Mouse (Mus musculus): Measurements from ENCODE around the gene Abi1. TPM values are rescaled to one million over a fixed set of nuclear protein-coding genes. Genes with fewer than 3 reads are reported as not detected.
"Not testable (repeated sequence)": the region's sequence is repeated elsewhere in the genome, so short reads cannot be mapped to it uniquely, and the experiment has no call there.

Gene Abi1
- polyA plus RNA-seq, 1 experiment from 2014 or later = 20.9 TPM

- H3K4me1 ChIP-seq (ENCODE audit: control insufficient read depth, low read depth, low read length) = peaks cover 18% of the 10 kb centered on the region
- no peaks in the 10 kb centered on the region for H3K9me3 ChIP-seq (replicated peaks; ENCODE audit: control insufficient read depth, low read length)
- H3K27me3 ChIP-seq (ENCODE audit: control insufficient read depth, insufficient read depth, low read depth, low read length) = no peaks in the 10 kb centered on the region
- no peak overlapping the region for H3K27ac ChIP-seq (ENCODE audit: low read length)
- 33% methylated on average over 4 of the region's 4 CpGs for WGBS (ENCODE audit: insufficient replicate concordance)
- ATAC-seq (ENCODE audit: low read depth) = peak; percentile 71
- peak overlapping the region; percentile 5; the same call in 1 of the 2 replicates for H3K4me2 ChIP-seq (ENCODE audit: low read depth, low read length)
- H3K4me3 ChIP-seq (ENCODE audit: low read depth, low read length) = no peak overlapping the region
- peak overlapping the region; percentile 15; the same call in 1 of the 2 replicates for H3K9ac ChIP-seq (ENCODE audit: low read depth, low read length)
- no peaks in the 10 kb centered on the region for H3K36me3 ChIP-seq (ENCODE audit: control insufficient read depth, insufficient read depth)
Observed at GRCm38 (mm10) chr2:23021721-23022120, 18.3 kb downstream of the Abi1 start.

GRCm38 (mm10) chr2:23021320-23021719 is 18.7 kb downstream of the Abi1 start:
- H3K27ac ChIP-seq (ENCODE audit: low read length) = no peak overlapping the region
- H3K4me2 ChIP-seq (ENCODE audit: low read depth, low read length) = peak overlapping the region; percentile 5; the same call in 1 of the 2 replicates
- 70% methylated on average over 4 of the region's 4 CpGs for WGBS (ENCODE audit: insufficient replicate concordance)

GRCm38 (mm10) chr2:23019170-23019569 is 20.9 kb downstream of the Abi1 start:
- peaks cover 15% of the 10 kb centered on the region for H3K4me1 ChIP-seq (ENCODE audit: control insufficient read depth, low read depth, low read length)
- no peaks in the 10 kb centered on the region for H3K27me3 ChIP-seq (ENCODE audit: control insufficient read depth, insufficient read depth, low read depth, low read length)
- H3K27ac ChIP-seq (ENCODE audit: low read length) = no peak overlapping the region
- WGBS (ENCODE audit: insufficient replicate concordance) = 31% methylated on average over 2 of the region's 2 CpGs
- no peak overlapping the region for H3K9ac ChIP-seq (ENCODE audit: low read depth, low read length)
- H3K36me3 ChIP-seq (ENCODE audit: control insufficient read depth, insufficient read depth) = no peaks in the 10 kb centered on the region
- H3K4me2 ChIP-seq (ENCODE audit: low read depth, low read length) = no peak overlapping the region
- H3K9me3 ChIP-seq (replicated peaks; ENCODE audit: control insufficient read depth, low read length) = no peaks in the 10 kb centered on the region
- H3K4me3 ChIP-seq (ENCODE audit: low read depth, low read length) = no peak overlapping the region
- no peak for ATAC-seq (ENCODE audit: low read depth)

More at GRCm38 (mm10) chr2:23021320-23021719, 18.7 kb downstream of the Abi1 start:
- Histone ChIP-seq H3K4me1 (ENCODE audit: control insufficient read depth, low read depth, low read length) (peaks cover 14% of the 10 kb centered on the region), H3K9me3 (replicated peaks; ENCODE audit: control insufficient read depth, low read length) (no peaks in the 10 kb centered on the region), H3K4me3 (ENCODE audit: low read depth, low read length) (no peak overlapping the region), H3K27me3 (ENCODE audit: control insufficient read depth, insufficient read depth, low read depth, low read length) (no peaks in the 10 kb centered on the region), H3K9ac (ENCODE audit: low read depth, low read length) (no peak overlapping the region), H3K36me3 (ENCODE audit: control insufficient read depth, insufficient read depth) (no peaks in the 10 kb centered on the region)
- ATAC-seq (ENCODE audit: low read depth) = no peak

- Histone ChIP-seq H3K4me1 (ENCODE audit: control insufficient read depth, low read depth, low read length) (peaks cover 3% of the 10 kb centered on the region; the same call in 1 of the 2 replicates), H3K27me3 (ENCODE audit: control insufficient read depth, insufficient read depth, low read depth, low read length) (no peaks in the 10 kb centered on the region), H3K9me3 (replicated peaks; ENCODE audit: control insufficient read depth, low read length) (no peaks in the 10 kb centered on the region), H3K4me2 (ENCODE audit: low read depth, low read length) (no peak overlapping the region), H3K4me3 (ENCODE audit: low read depth, low read length) (no peak overlapping the region), H3K9ac (ENCODE audit: low read depth, low read length) (no peak overlapping the region), H3K36me3 (ENCODE audit: control insufficient read depth, insufficient read depth) (no peaks in the 10 kb centered on the region), H3K27ac (ENCODE audit: low read length) (no peak overlapping the region)
- ATAC-seq (ENCODE audit: low read depth) = no peak
- WGBS (ENCODE audit: insufficient replicate concordance) = 83% methylated on average over 3 of the region's 3 CpGs
Observed at GRCm38 (mm10) chr2:23016121-23016520, 23.9 kb downstream of the Abi1 start.

GRCm38 (mm10) chr2:23015335-23015734 is 24.7 kb downstream of the Abi1 start:
- no peak for ATAC-seq (ENCODE audit: low read depth)
- Histone ChIP-seq H3K4me3 (ENCODE audit: low read depth, low read length) (no peak overlapping the region), H3K36me3 (ENCODE audit: control insufficient read depth, insufficient read depth) (no peaks in the 10 kb centered on the region), H3K4me2 (ENCODE audit: low read depth, low read length) (no peak overlapping the region), H3K27me3 (ENCODE audit: control insufficient read depth, insufficient read depth, low read depth, low read length) (no peaks in the 10 kb centered on the region), H3K27ac (ENCODE audit: low read length) (no peak overlapping the region), H3K9me3 (replicated peaks; ENCODE audit: control insufficient read depth, low read length) (no peaks in the 10 kb centered on the region), H3K9ac (ENCODE audit: low read depth, low read length) (no peak overlapping the region), H3K4me1 (ENCODE audit: control insufficient read depth, low read depth, low read length) (peaks cover 3% of the 10 kb centered on the region; the same call in 1 of the 2 replicates)
- 73% methylated on average over 18 of the region's 18 CpGs for WGBS (ENCODE audit: insufficient replicate concordance)

GRCm38 (mm10) chr2:23014935-23015334 is 25.1 kb downstream of the Abi1 start:
- not testable (repeated sequence) for H3K9me3 ChIP-seq (replicated peaks; ENCODE audit: control insufficient read depth, low read length); ATAC-seq (ENCODE audit: low read depth); H3K4me2 ChIP-seq (ENCODE audit: low read depth, low read length); H3K4me3 ChIP-seq (ENCODE audit: low read depth, low read length); H3K27ac ChIP-seq (ENCODE audit: low read length); H3K4me1 ChIP-seq (ENCODE audit: control insufficient read depth, low read depth, low read length); H3K27me3 ChIP-seq (ENCODE audit: control insufficient read depth, insufficient read depth, low read depth, low read length); H3K36me3 ChIP-seq (ENCODE audit: control insufficient read depth, insufficient read depth); H3K9ac ChIP-seq (ENCODE audit: low read depth, low read length)
- WGBS (ENCODE audit: insufficient replicate concordance) = 62% methylated on average over 2 of the region's 3 CpGs

- no peaks in the 10 kb centered on the region for H3K9me3 ChIP-seq (replicated peaks; ENCODE audit: control insufficient read depth, low read length)
- H3K4me2 ChIP-seq (ENCODE audit: low read depth, low read length) = no peak overlapping the region
- H3K4me3 ChIP-seq (ENCODE audit: low read depth, low read length) = no peak overlapping the region
- ATAC-seq (ENCODE audit: low read depth) = no peak
- no peak overlapping the region for H3K9ac ChIP-seq (ENCODE audit: low read depth, low read length)
- no peaks in the 10 kb centered on the region for H3K27me3 ChIP-seq (ENCODE audit: control insufficient read depth, insufficient read depth, low read depth, low read length)
- no peak overlapping the region for H3K27ac ChIP-seq (ENCODE audit: low read length)
- 84% methylated on average over 1 of the region's 1 CpGs for WGBS (ENCODE audit: insufficient replicate concordance)
- no peaks in the 10 kb centered on the region; the same call in 1 of the 2 replicates for H3K4me1 ChIP-seq (ENCODE audit: control insufficient read depth, low read depth, low read length)
- H3K36me3 ChIP-seq (ENCODE audit: control insufficient read depth, insufficient read depth) = peaks cover 2% of the 10 kb centered on the region
Observed at GRCm38 (mm10) chr2:23008256-23008655, 31.8 kb downstream of the Abi1 start.

- Histone ChIP-seq H3K4me1 (ENCODE audit: control insufficient read depth, low read depth, low read length) (no peaks in the 10 kb centered on the region; the same call in 1 of the 2 replicates), H3K4me3 (ENCODE audit: low read depth, low read length) (no peak overlapping the region), H3K9ac (ENCODE audit: low read depth, low read length) (no peak overlapping the region), H3K9me3 (replicated peaks; ENCODE audit: control insufficient read depth, low read length) (no peaks in the 10 kb centered on the region), H3K27me3 (ENCODE audit: control insufficient read depth, insufficient read depth, low read depth, low read length) (no peaks in the 10 kb centered on the region), H3K36me3 (ENCODE audit: control insufficient read depth, insufficient read depth) (peaks cover 2% of the 10 kb centered on the region), H3K27ac (ENCODE audit: low read length) (no peak overlapping the region), H3K4me2 (ENCODE audit: low read depth, low read length) (no peak overlapping the region)
- 81% methylated on average over 7 of the region's 7 CpGs for WGBS (ENCODE audit: insufficient replicate concordance)
- no peak for ATAC-seq (ENCODE audit: low read depth)
Observed at GRCm38 (mm10) chr2:23007577-23007976, 32.5 kb downstream of the Abi1 start.

GRCm38 (mm10) chr2:23007149-23007548 is 32.9 kb downstream of the Abi1 start:
- H3K9me3 ChIP-seq (replicated peaks; ENCODE audit: control insufficient read depth, low read length) = no peaks in the 10 kb centered on the region
- WGBS (ENCODE audit: insufficient replicate concordance) = 34% methylated on average over 2 of the region's 2 CpGs
- H3K9ac ChIP-seq (ENCODE audit: low read depth, low read length) = no peak overlapping the region
- no peak for ATAC-seq (ENCODE audit: low read depth)
- no peak overlapping the region for H3K27ac ChIP-seq (ENCODE audit: low read length)
- no peak overlapping the region for H3K4me2 ChIP-seq (ENCODE audit: low read depth, low read length)
- no peaks in the 10 kb centered on the region; the same call in 1 of the 2 replicates for H3K4me1 ChIP-seq (ENCODE audit: control insufficient read depth, low read depth, low read length)
- H3K36me3 ChIP-seq (ENCODE audit: control insufficient read depth, insufficient read depth) = peaks cover 2% of the 10 kb centered on the region
- no peak overlapping the region for H3K4me3 ChIP-seq (ENCODE audit: low read depth, low read length)
- H3K27me3 ChIP-seq (ENCODE audit: control insufficient read depth, insufficient read depth, low read depth, low read length) = no peaks in the 10 kb centered on the region

Data from liver, embryonic 16.5 days (tissue).